Mouse (Mus musculus) CH12.LX (cell line): Measurements from ENCODE around the gene Npas2.

Experiments
- CHD2 ChIP-seq: IDR thresholded peaks from 2 replicates; pipeline ENCODE4 v1.6.1; 2011; ENCODE audit warnings: low read length, improper control_type of control experiment
- CTCF ChIP-seq, 2 experiments: IDR thresholded peaks in 1 of 2; conservative IDR thresholded peaks in 1 of 2; 2 replicates each; pipeline ENCODE4 v1.5.1; 2011 to 2012; ENCODE audit warnings: low read depth in 2 of 2, low read length in 2 of 2, improper control_type of control experiment in 1 of 2, inconsistent platforms in 1 of 2, mild to moderate bottlenecking in 1 of 2, moderate library complexity in 1 of 2
- EP300 ChIP-seq: IDR thresholded peaks from 2 replicates; pipeline ENCODE4 v1.6.1; 2011; ENCODE audit warnings: low read length, improper control_type of control experiment
- MEF2A ChIP-seq: IDR thresholded peaks from 2 replicates; pipeline ENCODE4 v1.6.1; 2014; ENCODE audit warnings: low read depth, mild to moderate bottlenecking, inconsistent platforms, low read length, improper control_type of control experiment, borderline replicate concordance
- NRF1 ChIP-seq: IDR thresholded peaks from 2 replicates; pipeline ENCODE4 v1.6.1; 2014; ENCODE audit warnings: low read depth, mild to moderate bottlenecking, inconsistent platforms, low read length, improper control_type of control experiment, moderate library complexity
- POLR2A ChIP-seq: IDR thresholded peaks from 2 replicates; pipeline ENCODE4 v1.6.1; 2011; ENCODE audit warnings: low read depth, mild to moderate bottlenecking, improper control_type of control experiment, low read length
- POLR2AphosphoS2 ChIP-seq: IDR thresholded peaks from 2 replicates; pipeline ENCODE4 v1.6.1; 2011; ENCODE audit warnings: low read depth, low read length, improper control_type of control experiment
- ZNF384 ChIP-seq: IDR thresholded peaks from 2 replicates; pipeline ENCODE4 v1.6.1; 2012; ENCODE audit warnings: low read depth, low read length, improper control_type of control experiment, inconsistent platforms

- TF ChIP-seq CTCF (conservative IDR thresholded peaks at IDR 0.05 in 1 of 2, IDR thresholded peaks at IDR 0.05 in 1 of 2; ENCODE audit: low read depth in 2 of 2, low read length in 2 of 2) (no peak), POLR2A (no peak), MEF2A (no peak), EP300 (no peak), NRF1 (no peak), POLR2AphosphoS2 (no peak), ZNF384 (no peak), CHD2 (no peak)
Observed at GRCm38 (mm10) chr1:39196126-39196525, 2.6 kb downstream of the Npas2 start.
